Mouse (Mus musculus) spleen, adult 2 months (tissue): Measurements from ENCODE around the gene Hoxb3. TPM values are rescaled to one million over a fixed set of nuclear protein-coding genes. Genes with fewer than 3 reads are reported as not detected.

ENCODE experiments used
- DNase-seq, 2 experiments: peaks; one replicate each; pipeline versions ENCODE4 v3.0.0 to v3.0.0-alpha.2; 2012 to 2021; ENCODE audit warnings: low spot score in 2 of 2, low read depth in 1 of 2
- H3K27ac ChIP-seq: fragments of 200-500 bp; 2 replicates; pipeline ENCODE4 v1.5.1; 2012; ENCODE audit warnings: low read length, inconsistent platforms; ENCODE audit not compliant: insufficient read depth
- H3K27me3 ChIP-seq: fragments of 200-500 bp; 2 replicates; pipeline ENCODE4 v1.6.1; 2012; ENCODE audit warnings: mild to moderate bottlenecking, moderate library complexity, low read length, inconsistent platforms; ENCODE audit not compliant: control insufficient read depth, insufficient read depth
- H3K36me3 ChIP-seq: fragments of 200-500 bp; 2 replicates; pipeline ENCODE4 v1.6.1; 2012; ENCODE audit warnings: mild to moderate bottlenecking, low read length, inconsistent platforms; ENCODE audit not compliant: control insufficient read depth, insufficient read depth
- H3K4me1 ChIP-seq: fragments of 200-500 bp; 2 replicates; pipeline ENCODE4 v1.6.1; 2011; ENCODE audit warnings: inconsistent platforms; ENCODE audit not compliant: control insufficient read depth, insufficient read depth, insufficient read length
- H3K4me3 ChIP-seq: fragments of 200-500 bp; 2 replicates; pipeline ENCODE4 v1.5.1; 2011; ENCODE audit warnings: mild to moderate bottlenecking, inconsistent platforms; ENCODE audit not compliant: insufficient read depth, insufficient read length; ENCODE audit errors: extremely low read depth
- CTCF ChIP-seq: fragments of 200-500 bp; IDR thresholded peaks from 2 replicates; pipeline ENCODE4 v1.5.1; 2011; ENCODE audit warnings: mild to moderate bottlenecking, inconsistent platforms; ENCODE audit not compliant: insufficient read depth, insufficient read length, insufficient replicate concordance; ENCODE audit errors: extremely low read depth
- POLR2A ChIP-seq: fragments of 200-500 bp; IDR thresholded peaks from 2 replicates; pipeline ENCODE4 v1.6.1; 2011; ENCODE audit warnings: low read depth, low read length, inconsistent platforms
- WGBS: fragments of 180-500 bp; shearing (Covaris S2); methylation state at CpG from one replicate; pipeline ENCODE4 v1.1.7; 2018; 5-methylcytosine and 5-hydroxymethylcytosine counted together
- polyA plus RNA-seq: library from polyadenylated mRNA; depleted of rRNA; stranded (reverse); fragments of >200 nt; gene quantifications from 2 replicates; pipeline ENCODE4 v1.2.3, GENCODE M21; 2012

Hoxb3 gene
- polyA plus RNA-seq, 1 experiment = 2.0 TPM

DNA sequence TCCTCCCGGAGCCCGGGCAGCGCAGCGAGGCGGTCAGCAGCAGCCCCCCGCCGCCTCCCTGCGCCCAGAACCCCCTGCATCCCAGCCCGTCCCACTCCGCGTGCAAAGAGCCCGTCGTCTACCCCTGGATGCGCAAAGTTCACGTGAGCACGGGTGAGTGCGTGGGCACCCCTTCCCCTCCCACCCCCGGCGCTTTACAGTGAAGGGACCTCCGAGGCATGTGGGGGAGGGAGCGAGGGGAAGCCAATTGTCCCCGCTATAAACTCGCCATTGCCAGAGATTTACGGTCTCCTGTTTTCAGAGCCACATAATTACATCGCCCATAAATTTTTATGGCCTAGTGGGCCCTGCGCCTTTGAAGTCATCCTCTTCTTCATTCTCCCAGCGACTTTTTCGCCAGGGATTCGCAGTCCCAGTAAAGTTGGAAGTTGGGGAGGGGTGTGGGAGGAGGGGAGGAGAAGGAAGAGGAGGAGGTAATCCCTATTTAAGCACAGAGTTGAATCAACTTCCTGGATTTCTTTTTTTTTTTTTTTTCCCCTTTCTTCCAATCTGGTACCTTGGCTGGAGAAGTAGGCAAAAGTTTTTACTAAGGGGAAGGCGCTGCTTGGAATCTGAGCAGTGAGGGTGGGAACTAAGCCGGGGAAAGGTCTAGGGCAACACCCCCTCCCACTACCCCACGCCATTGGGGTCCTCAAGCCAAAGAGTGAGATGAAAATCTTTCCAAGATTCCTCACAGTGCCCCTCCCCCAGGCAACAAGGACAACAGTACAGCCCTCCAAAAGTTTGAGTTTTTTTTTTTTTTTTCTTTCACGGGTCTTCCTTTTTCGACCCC lies 3.8 kb upstream of the Hoxb3 start:
- H3K27me3 ChIP-seq = peaks cover 9% of the 10 kb centered on the region
- 1% methylated on average over 34 of the region's 34 CpGs for WGBS
- peaks cover 5% of the 10 kb centered on the region for H3K4me1 ChIP-seq
- H3K27ac ChIP-seq = no peak overlapping the region
- H3K36me3 ChIP-seq = no peaks in the 10 kb centered on the region
- no peak for DNase-seq
- H3K4me3 ChIP-seq = peak overlapping the region; percentile 63
- TF ChIP-seq POLR2A = no peak
- no peak for TF ChIP-seq CTCF

DNA sequence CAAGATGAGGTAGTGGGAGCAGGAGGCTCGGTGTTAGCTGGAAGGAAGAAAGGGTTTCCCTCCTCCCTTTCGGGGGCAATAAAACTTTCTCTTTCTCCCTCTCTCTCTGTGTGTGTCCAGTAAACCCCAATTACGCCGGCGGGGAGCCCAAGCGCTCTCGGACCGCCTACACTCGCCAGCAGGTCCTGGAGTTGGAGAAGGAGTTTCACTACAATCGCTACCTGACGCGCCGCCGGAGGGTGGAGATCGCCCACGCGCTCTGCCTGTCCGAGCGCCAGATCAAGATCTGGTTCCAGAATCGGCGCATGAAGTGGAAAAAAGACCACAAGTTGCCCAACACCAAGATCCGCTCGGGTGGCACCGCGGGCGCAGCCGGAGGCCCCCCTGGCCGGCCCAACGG lies 3.2 kb upstream of the Hoxb3 start:
- no peaks in the 10 kb centered on the region for H3K36me3 ChIP-seq
- peak overlapping the region; percentile 44 for H3K4me3 ChIP-seq
- H3K27ac ChIP-seq = no peak overlapping the region
- H3K27me3 ChIP-seq = peaks cover 5% of the 10 kb centered on the region; the same call in 1 of the 2 replicates
- TF ChIP-seq POLR2A (no peak), CTCF (no peak)
- H3K4me1 ChIP-seq = peaks cover under 1% of the 10 kb centered on the region
- no peak for DNase-seq
- WGBS = 18% methylated on average over 29 of the region's 29 CpGs

DNA sequence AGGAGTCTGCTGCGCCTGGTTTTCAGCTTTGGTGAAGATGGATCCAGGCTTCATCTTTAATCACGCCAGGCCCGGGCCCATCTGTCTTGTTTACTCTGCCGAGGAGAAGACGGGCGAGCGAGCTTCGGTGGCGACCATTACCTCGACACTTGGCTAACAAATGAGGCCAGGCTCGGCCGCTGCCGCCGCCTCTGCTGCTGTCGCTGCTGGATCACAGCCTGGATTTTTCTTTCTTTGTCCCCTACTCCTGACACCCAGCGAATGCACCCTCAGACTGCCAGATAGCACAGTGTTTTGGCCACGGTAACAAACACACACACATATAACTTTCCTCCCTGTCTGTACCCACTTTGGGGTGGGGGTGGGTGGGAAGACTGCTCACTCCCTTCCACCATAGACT lies 2.4 kb upstream of the Hoxb3 start:
- DNase-seq = no peak
- Histone ChIP-seq H3K4me3 (no peak overlapping the region), H3K36me3 (no peaks in the 10 kb centered on the region), H3K4me1 (no peaks in the 10 kb centered on the region; the same call in 1 of the 2 replicates), H3K27ac (no peak overlapping the region), H3K27me3 (peaks cover 3% of the 10 kb centered on the region; the same call in 1 of the 2 replicates)
- WGBS = 85% methylated on average over 17 of the region's 17 CpGs
- no peak for TF ChIP-seq POLR2A
- TF ChIP-seq CTCF = no peak

DNA sequence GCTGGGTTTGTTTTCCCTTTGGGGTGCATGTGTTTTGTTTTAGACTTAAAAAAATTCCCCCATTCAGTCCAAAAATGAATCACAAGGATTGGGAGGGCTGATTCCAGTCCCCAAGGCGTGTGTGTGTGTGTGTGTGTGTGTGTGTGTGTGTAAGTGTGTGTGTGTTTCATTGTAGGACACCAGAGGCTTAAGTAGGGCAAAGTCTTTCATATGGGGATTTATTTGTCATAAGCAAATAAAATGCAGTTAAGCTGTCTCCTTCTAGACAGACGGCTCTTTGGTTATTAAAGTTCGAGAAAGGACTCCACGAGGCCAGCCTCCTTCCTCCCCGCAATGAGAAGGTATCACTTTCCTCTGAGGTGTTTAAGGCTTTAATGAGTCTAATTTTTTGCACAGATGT lies 1.3 kb upstream of the Hoxb3 start:
- Histone ChIP-seq H3K36me3 (no peaks in the 10 kb centered on the region), H3K27ac (no peak overlapping the region), H3K4me3 (no peak overlapping the region), H3K4me1 (no peaks in the 10 kb centered on the region; the same call in 1 of the 2 replicates), H3K27me3 (peaks cover 3% of the 10 kb centered on the region; the same call in 1 of the 2 replicates)
- TF ChIP-seq CTCF = no peak
- TF ChIP-seq POLR2A = no peak
- no peak for DNase-seq
- 86% methylated on average over 5 of the region's 5 CpGs for WGBS

DNA sequence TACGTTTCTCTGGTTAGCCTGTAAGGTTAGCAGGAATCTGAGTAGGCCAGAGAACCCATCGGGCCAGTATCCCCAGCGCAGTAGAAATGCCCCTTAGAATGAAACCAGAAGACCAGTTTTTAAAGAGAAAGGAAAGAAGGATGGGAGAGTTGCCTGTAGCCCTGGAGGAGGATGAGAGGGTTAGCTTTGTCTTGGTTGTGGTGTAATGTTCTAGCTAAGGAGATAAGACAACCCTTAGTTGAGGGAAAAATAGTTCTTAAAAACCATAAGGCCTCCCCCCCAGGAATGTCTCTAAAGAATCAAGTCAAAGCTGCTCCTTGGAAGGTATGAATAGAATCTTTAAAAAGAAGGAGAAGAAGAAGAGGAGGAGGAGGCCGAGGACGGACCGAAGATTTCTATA lies 388 bp upstream of the Hoxb3 start:
- no peaks in the 10 kb centered on the region for H3K36me3 ChIP-seq
- TF ChIP-seq POLR2A = no peak
- no peak for TF ChIP-seq CTCF
- peaks cover 3% of the 10 kb centered on the region; the same call in 1 of the 2 replicates for H3K27me3 ChIP-seq
- H3K4me3 ChIP-seq = no peak overlapping the region
- H3K4me1 ChIP-seq = no peaks in the 10 kb centered on the region; the same call in 1 of the 2 replicates
- WGBS = 94% methylated on average over 6 of the region's 6 CpGs
- DNase-seq = no peak
- no peak overlapping the region for H3K27ac ChIP-seq

DNA sequence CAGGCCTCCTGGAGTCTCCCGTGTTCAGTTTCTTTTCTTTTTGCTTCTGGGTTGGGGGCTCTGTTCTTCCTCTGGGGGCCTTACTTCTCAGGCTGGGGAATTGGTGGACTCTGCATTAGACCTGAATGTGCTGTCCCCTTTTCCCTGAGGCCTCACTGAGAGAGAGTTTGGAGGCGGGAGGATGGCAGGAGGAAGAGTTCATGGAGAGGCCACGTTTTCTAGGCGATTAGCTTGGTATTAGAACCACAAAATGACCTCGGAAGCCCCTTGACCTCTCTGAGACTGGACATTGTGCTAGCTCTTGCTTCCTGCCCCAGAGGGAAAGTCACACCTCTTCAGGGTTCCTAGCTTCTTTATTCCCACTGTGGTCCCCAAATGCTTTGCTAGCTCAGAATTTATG lies 999 bp downstream of the Hoxb3 start:
- no peaks in the 10 kb centered on the region for H3K36me3 ChIP-seq
- no peaks in the 10 kb centered on the region for H3K27me3 ChIP-seq
- no peak for DNase-seq
- 74% methylated on average over 5 of the region's 5 CpGs for WGBS
- H3K4me1 ChIP-seq = no peaks in the 10 kb centered on the region; the same call in 1 of the 2 replicates
- no peak overlapping the region for H3K27ac ChIP-seq
- TF ChIP-seq POLR2A (no peak), CTCF (no peak)
- no peak overlapping the region for H3K4me3 ChIP-seq

DNA sequence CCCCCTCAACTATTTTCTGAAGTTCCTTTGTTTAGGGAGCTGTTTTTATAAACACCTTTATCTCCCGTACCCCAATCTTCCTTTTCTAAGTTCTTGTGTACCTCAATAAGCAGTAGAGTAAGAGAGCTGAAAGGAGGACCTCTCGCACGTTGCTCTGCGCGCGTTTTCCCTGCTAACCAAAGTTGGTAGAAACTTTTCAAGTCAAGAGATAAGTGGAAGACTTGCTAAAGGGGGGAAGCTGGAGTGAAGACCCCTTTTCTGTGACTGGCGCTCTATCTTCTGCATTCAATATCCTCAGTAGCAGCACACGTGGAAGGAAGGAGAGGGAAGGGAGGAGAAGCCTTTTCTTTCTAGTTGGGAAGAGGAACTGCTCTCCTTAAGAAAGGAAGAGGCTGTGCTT lies 1.8 kb downstream of the Hoxb3 start:
- DNase-seq = no peak
- H3K27me3 ChIP-seq = no peaks in the 10 kb centered on the region

More for the DNA sequence above, 1.8 kb downstream of the Hoxb3 start:
- 86% methylated on average over 8 of the region's 8 CpGs for WGBS
- Histone ChIP-seq H3K4me3 (no peak overlapping the region), H3K36me3 (no peaks in the 10 kb centered on the region), H3K27ac (no peak overlapping the region), H3K4me1 (no peaks in the 10 kb centered on the region; the same call in 1 of the 2 replicates)
- TF ChIP-seq POLR2A (no peak), CTCF (no peak)
